Mouse (Mus musculus) G1E-ER4 (cell line): ENCODE measurements around the gene Cers3. TPM values are rescaled to one million over a fixed set of nuclear protein-coding genes. Genes with fewer than 3 reads are reported as not detected.

ENCODE experiments used
- GATA1 ChIP-seq: IDR thresholded peaks from one replicate; pipeline ENCODE4 v1.8.0; 2012; ENCODE audit warnings: low read length, inconsistent platforms
- polyA plus RNA-seq: library from polyadenylated mRNA; stranded (reverse); fragments of >175 nt; gene quantifications from 2 replicates; pipeline ENCODE4 v1.2.3, GENCODE M21; 2012

The Cers3 gene
- polyA plus RNA-seq, 1 experiment = 0.08 TPM

GRCm38 (mm10) chr7:66755611-66756010 is 12.3 kb downstream of the Cers3 start:
- TF ChIP-seq GATA1 = no peak

DNA sequence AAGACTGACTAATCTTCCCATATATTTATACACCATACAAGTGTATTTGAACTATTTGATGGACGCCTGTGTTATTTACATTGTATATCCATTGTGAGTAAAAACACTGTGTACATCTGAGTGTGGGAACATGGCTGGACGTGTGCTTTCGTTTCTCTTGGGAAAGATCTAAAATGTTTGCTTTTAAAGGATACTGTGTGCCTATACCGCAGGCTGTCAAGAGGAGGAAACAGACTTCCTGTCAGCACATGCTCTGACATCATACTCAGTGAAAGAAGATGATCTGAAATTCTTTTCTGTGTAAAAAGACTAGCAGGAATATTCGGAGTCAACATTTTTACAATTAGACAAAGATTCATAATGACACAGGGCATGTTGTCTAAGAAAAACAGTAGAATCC is 26.6 kb downstream of the Cers3 start:
- TF ChIP-seq GATA1 = no peak

GRCm38 (mm10) chr7:66770706-66771105 is 27.4 kb downstream of the Cers3 start:
- TF ChIP-seq GATA1 = no peak

- TF ChIP-seq GATA1 = no peak
These were observed 27.9 kb downstream of the Cers3 start for GRCm38 (mm10) chr7:66771252-66771651.

DNA sequence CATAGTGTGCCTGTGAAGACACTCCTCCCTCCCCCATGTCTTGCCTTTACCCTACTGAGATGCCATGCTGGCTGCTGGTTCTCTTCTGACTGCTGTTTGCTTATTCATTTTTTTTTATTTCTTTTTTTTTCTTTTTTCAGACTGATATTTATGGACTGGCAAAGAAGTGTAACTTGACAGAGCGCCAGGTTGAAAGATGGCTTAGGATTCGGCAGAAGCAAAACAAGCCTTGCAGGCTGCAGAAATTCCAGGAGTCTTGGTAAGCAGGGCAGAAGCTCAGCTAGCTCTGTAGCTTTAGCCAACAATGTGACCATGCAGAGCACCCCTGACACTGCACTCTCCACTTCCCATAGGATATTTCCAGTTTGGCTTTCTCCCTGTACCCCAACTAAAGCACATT is 36.1 kb downstream of the Cers3 start:
- TF ChIP-seq GATA1 = no peak

- TF ChIP-seq GATA1 = no peak
These were observed 36.9 kb downstream of the Cers3 start for GRCm38 (mm10) chr7:66779944-66780942.

DNA sequence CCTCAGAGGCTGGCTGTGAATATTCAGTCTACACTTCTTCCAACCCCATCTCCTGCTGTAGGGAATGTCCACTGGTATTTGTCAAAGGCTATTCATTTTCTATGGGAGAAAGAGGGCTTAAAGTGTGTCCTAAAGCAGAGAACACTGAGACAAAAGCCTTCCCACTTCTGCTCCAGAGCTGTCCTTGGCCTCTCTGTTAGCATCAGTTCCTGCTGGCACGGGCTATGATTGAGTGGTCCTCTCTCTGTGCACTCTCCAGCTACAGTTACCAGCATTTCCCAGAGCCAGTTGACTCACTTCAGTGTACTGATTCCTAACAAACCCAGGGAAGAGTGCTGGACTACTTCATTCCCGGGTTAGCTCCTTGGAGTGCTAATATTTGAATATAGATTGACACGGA is 43.2 kb downstream of the Cers3 start:
- no peak for TF ChIP-seq GATA1

DNA sequence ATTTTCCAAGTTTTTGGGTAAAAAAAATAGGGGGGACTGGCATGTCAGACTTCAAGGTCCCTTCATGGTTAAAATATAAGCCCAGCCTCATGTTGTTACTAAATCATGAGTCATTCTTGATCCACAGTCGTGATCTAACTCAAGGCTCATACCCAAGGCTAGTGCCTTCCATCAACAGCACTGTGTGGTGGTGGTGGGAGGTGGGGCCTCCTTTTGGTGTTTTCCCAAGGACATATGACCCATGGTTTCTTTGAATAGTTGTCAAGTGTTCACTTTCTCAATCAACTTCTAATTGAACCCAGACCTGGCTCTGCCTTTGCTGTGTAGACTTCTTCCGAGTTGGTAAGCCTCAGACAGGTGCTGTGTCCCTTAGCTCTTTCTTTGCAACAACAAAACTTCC is 44.5 kb downstream of the Cers3 start:
- TF ChIP-seq GATA1 = no peak

DNA sequence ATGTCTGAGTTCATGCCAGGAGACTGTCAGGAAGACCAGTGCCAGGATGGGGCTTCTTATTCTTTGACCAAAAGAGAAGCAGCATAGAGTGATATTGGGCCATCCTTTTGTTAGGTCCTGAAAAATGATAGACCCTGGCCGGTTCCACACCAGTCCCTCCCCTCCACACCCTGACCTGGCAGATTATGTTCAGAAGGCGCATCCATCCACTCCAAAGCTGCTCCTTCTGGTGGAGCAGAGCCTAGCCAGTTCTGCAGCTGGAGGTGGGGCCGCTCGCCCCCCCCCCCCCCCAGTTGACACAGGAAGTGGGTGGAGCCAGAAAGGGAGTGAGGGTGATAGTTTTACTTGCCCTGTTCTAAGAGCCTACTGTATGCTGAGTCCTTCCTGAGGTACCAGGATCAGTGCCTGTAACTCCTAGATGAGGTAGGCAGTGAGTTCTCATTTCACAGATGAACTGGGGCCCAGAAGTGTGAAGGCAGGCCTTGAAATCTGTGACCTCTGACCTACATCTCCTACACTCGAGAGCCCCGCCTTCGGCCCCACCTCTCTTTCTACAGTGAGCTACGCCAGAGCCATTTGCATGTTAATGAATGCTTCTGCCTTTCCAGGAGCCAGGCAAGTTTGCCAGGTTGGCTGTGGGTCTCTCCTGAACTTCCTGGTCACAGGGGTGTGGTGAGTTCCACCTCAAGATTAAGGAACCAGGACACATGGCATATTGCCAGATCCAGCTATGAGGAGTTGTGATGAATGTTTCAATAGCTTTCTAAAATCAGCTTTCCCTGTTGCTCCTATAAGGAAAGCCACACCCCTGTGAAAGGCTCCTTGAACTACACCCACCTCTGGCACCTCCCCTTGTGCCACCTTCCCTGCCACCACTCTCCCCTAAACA is 46.8 kb downstream of the Cers3 start:
- no peak for TF ChIP-seq GATA1

DNA sequence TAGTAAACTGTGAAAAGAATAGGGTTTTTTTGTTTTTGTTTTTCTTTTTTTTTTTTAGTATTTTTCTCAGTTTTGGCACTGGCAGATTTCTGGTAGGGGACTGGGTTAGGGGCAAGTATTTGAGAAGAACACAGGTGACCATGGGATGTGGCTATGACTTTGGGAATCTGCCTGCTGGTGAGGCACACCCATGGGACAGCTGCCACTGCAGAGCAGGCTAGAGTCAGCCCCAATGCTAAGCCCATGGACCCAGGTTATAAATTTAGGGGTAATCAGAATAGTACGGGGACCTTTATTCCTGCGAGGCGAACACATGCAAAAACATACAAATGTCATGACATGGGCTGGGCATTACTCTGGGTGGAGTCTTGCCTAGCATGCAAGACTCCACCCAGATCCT is 47.7 kb downstream of the Cers3 start:
- no peak for TF ChIP-seq GATA1

DNA sequence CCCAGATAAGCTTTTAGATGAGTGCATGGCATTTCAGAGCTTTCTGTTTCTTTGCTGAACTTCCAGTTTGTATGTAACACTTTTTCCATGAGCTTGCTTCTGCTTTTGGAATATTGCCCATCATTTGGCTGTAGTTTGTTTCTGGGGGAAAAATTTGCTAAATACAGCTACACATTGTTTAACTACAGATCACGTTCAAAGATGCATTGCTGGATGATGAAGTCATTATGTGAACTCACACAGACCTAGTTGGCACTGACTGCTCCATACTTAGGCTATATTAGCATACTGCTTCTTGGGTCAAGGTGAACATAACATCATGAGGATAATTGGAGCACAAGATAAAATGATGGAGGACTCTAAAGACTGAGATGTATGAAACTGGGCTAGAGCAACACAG is 53.6 kb downstream of the Cers3 start:
- TF ChIP-seq GATA1 = no peak

- TF ChIP-seq GATA1 = no peak
These were observed 54.0 kb downstream of the Cers3 start for GRCm38 (mm10) chr7:66797345-66797744.

DNA sequence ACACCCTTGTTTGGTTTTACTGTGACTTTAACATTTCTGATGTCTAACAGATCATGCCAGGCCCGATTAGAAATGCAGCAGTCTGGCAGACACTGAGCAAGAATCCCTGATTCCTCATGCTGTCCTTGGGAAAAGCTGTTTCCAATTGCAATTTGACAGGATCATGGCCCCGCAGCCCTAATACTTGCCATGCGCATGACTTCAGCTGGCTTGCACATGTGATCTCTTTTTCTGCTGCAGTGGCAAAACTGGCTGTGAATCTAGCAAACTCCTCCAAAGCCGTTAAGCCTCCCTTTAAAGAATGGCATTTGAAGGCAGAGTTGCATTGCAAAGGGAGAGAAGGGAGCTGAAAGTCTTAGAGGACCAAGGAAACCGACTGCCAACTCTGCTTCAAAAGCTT is 55.5 kb downstream of the Cers3 start:
- TF ChIP-seq GATA1 = no peak

DNA sequence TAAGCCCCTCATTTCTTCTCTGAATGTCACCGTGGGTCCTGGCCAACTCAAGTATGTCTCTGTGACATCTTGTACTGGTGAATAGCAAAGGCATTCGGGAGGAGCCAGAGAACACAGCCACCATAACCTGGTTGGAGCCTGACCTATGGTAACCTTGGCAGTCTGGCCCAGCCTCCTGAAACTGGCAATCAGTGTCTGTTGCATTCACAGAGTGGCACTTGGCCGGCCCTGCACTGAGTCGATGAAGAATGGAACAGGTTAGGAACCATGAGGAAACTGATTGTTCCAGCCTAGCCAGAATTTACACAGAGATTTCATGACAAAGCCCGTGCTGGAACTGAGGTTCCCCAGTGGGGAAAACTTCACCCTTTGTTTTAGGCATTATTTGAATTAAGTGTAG is 57.5 kb downstream of the Cers3 start:
- TF ChIP-seq GATA1 = no peak

- no peak for TF ChIP-seq GATA1
These were observed 58.5 kb downstream of the Cers3 start for GRCm38 (mm10) chr7:66801785-66802184.

- TF ChIP-seq GATA1 = no peak
These were observed 60.5 kb downstream of the Cers3 start for GRCm38 (mm10) chr7:66803798-66804197.
